Mouse (Mus musculus) erythroblast, embryonic 14.5 days (primary cell): ENCODE data around the gene Flt4.

ENCODE experiments used
- GATA1 ChIP-seq: IDR thresholded peaks from 2 replicates; pipeline ENCODE4 v1.6.1; 2012; ENCODE audit warnings: low read length, inconsistent platforms, mixed read lengths
- TAL1 ChIP-seq: IDR thresholded peaks from 3 replicates; pipeline ENCODE4 v1.6.1; 2012; ENCODE audit warnings: low read length, inconsistent platforms, mixed read lengths

- TF ChIP-seq TAL1 (no peak), GATA1 (no peak)
These were observed 45.6 kb downstream of the Flt4 start for GRCm38 (mm10) chr11:49654651-49655050.
